Mouse (Mus musculus) stomach, embryonic 16.5 days (tissue): ENCODE results near the gene Ntm. TPM values are rescaled to one million over a fixed set of nuclear protein-coding genes. Genes with fewer than 3 reads are reported as not detected.

ENCODE experiments used
- ATAC-seq: fragments of 200-750 bp; cut with Nextera tagmentation; 2 replicates; pipeline ENCODE4 v1.8.0; 2017; ENCODE audit warnings: moderate number of reproducible peaks, moderate TSS enrichment; ENCODE audit not compliant: insufficient read depth, low FRiP score
- H3K27ac ChIP-seq: fragments of 300-500 bp; sonication (generic); 2 replicates; pipeline ENCODE4 v1.5.1; 2014; ENCODE audit warnings: low read length
- H3K27me3 ChIP-seq: fragments of 300-500 bp; sonication (generic); 2 replicates; pipeline ENCODE4 v1.6.1; 2014; ENCODE audit warnings: low read length, control low read depth, mixed read lengths; ENCODE audit not compliant: control insufficient read depth, insufficient read depth
- H3K36me3 ChIP-seq: fragments of 300-500 bp; sonication (generic); 2 replicates; pipeline ENCODE4 v1.6.1; 2014; ENCODE audit warnings: low read length; ENCODE audit not compliant: control insufficient read depth, insufficient read depth
- H3K4me1 ChIP-seq: fragments of 300-500 bp; sonication (generic); 2 replicates; pipeline ENCODE4 v1.6.1; 2014; ENCODE audit warnings: low read length, control low read depth, mixed read lengths; ENCODE audit not compliant: control insufficient read depth, insufficient read depth
- H3K4me2 ChIP-seq: fragments of 300-500 bp; sonication (generic); 2 replicates; pipeline ENCODE4 v1.6.1; 2014; ENCODE audit warnings: low read depth, low read length, mixed read lengths
- H3K4me3 ChIP-seq: fragments of 300-500 bp; sonication (generic); replicated peaks from 2 replicates; pipeline ENCODE4 v1.5.1; 2014; ENCODE audit warnings: mild to moderate bottlenecking, low read length
- H3K9ac ChIP-seq: fragments of 300-500 bp; sonication (generic); 2 replicates; pipeline ENCODE4 v1.6.1; 2014; ENCODE audit warnings: low read length
- H3K9me3 ChIP-seq: fragments of 300-500 bp; sonication (generic); replicated peaks from 2 replicates; pipeline ENCODE4 v1.6.1; 2016; ENCODE audit warnings: low read length, control low read depth; ENCODE audit not compliant: control insufficient read depth
- WGBS: fragments of 180-500 bp; shearing (Covaris S2); extraction: QIAGEN DNeasy Blood & Tissue Kit; methylation state at CpG from one replicate; pipeline ENCODE4 v1.1.7; 2014; 5-methylcytosine and 5-hydroxymethylcytosine counted together
- polyA plus RNA-seq: library from polyadenylated mRNA; unstranded; fragments of >200 nt; fragmentation: Nextera tagmentation; extraction: Ambion mirVana; gene quantifications from 2 replicates; pipeline ENCODE4 v1.2.1, GENCODE M21; 2015

Gene Ntm
- polyA plus RNA-seq, 1 experiment from 2014 or later, result 15.0 TPM

DNA sequence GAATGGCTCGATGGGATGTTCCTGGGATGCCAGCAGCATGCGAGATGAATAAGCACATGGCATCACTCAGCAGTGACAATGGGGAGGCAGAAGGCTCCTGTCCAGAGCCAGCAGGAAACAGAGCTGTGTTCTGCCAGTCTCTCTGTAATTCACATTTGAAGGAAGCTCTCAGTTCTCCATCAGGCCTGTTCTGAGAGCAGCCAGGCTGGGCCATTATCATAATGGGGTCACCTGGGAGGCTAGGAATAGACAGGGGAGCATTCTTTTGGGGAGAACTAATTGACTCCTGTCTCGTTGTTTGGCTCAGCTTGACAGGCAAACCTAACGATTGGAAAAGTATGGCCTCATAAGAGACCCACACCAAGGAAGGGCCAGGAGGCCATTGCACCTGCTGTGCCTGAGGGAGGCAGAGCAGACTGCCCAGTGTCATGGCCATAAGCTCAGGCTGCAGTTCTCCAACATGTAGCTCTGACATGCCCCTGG, 386.8 kb downstream of the Ntm start:
- Histone ChIP-seq H3K27me3 (no peaks in the 10 kb centered on the region), H3K4me1 (no peaks in the 10 kb centered on the region), H3K4me3 (no peak overlapping the region), H3K36me3 (no peaks in the 10 kb centered on the region), H3K27ac (no peak overlapping the region), H3K4me2 (no peak overlapping the region), H3K9ac (no peak overlapping the region), H3K9me3 (no peaks in the 10 kb centered on the region)
- no peak for ATAC-seq
- 38% methylated on average over 4 of the region's 4 CpGs for WGBS

DNA sequence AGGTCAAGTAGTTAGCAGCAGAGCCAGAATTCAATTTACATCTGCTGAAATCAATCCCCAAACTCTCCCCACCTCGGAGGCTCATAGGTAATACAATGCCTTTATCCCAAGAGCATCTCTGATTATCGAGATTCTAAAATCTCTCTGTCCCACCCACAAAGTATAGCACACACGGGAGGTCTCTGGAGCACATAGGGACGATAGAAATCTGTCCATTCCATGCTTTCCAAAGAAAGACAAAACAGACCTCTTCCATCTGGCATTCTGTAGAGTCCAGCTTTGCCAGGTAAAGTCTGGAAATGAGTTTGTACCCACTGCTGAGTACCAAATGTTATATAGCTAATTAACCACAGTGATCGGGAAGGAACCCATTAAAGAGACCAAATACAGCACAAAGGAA, 388.4 kb downstream of the Ntm start:
- no peaks in the 10 kb centered on the region for H3K27me3 ChIP-seq
- WGBS, result 73% methylated on average over 5 of the region's 5 CpGs
- H3K27ac ChIP-seq, result no peak overlapping the region
- H3K9me3 ChIP-seq, result no peaks in the 10 kb centered on the region
- H3K4me2 ChIP-seq, result no peak overlapping the region
- no peaks in the 10 kb centered on the region for H3K36me3 ChIP-seq
- H3K4me1 ChIP-seq, result no peaks in the 10 kb centered on the region
- no peak overlapping the region for H3K9ac ChIP-seq
- no peak overlapping the region for H3K4me3 ChIP-seq
- no peak for ATAC-seq

DNA sequence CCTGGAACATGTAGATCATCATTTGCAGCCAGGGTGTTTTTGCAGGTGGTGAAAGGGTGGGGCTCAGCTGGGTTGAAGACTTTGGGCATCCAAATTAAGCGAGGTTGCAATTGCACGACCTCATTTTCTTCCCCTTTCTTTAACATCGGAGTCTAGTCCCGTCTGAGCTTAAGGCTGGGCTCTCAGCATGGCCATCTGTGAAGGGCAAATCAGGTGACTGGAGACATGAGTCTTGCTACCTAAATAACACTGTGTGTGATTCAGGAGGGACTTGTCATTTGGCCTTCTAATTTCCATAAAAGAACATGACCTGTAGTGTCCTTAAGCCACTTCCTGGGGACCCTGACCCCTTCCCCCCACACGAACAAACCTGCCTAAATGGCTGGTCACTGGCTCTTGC, 394.4 kb downstream of the Ntm start:
- Histone ChIP-seq H3K36me3 (no peaks in the 10 kb centered on the region), H3K27ac (no peak overlapping the region), H3K4me1 (no peaks in the 10 kb centered on the region), H3K9me3 (no peaks in the 10 kb centered on the region), H3K4me2 (no peak overlapping the region), H3K9ac (no peak overlapping the region), H3K4me3 (no peak overlapping the region), H3K27me3 (no peaks in the 10 kb centered on the region)
- 68% methylated on average over 5 of the region's 5 CpGs for WGBS
- ATAC-seq, result no peak

DNA sequence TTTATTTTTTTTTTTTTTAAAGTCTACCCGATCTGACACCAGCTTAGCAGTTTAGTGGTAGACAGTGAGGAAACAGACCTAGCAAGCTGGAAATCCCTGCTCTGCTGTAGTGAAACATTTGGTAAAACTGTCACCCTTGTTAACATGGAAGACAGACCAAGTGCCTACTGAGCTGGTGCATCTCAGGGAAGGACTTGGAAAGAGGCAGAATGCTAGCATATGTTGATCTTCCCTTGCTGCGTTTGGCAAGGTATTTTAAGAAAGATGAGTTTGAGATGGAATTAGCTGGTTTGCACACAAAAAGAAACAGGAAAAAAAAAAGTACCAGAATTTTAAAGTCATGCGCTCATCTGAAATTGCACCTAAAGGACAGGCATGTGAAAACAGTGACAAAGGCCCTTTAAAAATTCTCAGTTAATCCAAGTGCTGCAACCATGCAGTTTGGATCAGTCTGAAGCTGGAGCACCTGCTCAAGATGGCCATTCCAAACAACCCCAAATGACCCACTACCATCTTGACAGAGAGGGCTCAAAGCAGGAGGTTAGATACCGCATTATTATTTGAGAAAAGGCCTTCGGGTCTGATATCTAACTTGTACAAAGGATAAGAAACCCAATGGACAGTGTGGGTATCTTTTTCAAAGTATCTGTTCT, 400.4 kb downstream of the Ntm start:
- H3K36me3 ChIP-seq, result no peaks in the 10 kb centered on the region
- no peaks in the 10 kb centered on the region for H3K9me3 ChIP-seq
- ATAC-seq, result no peak
- H3K27ac ChIP-seq, result no peak overlapping the region
- no peak overlapping the region for H3K4me3 ChIP-seq
- H3K27me3 ChIP-seq, result no peaks in the 10 kb centered on the region
- H3K4me1 ChIP-seq, result no peaks in the 10 kb centered on the region
- H3K9ac ChIP-seq, result no peak overlapping the region
- H3K4me2 ChIP-seq, result no peak overlapping the region
- WGBS, result 88% methylated on average over 5 of the region's 5 CpGs

DNA sequence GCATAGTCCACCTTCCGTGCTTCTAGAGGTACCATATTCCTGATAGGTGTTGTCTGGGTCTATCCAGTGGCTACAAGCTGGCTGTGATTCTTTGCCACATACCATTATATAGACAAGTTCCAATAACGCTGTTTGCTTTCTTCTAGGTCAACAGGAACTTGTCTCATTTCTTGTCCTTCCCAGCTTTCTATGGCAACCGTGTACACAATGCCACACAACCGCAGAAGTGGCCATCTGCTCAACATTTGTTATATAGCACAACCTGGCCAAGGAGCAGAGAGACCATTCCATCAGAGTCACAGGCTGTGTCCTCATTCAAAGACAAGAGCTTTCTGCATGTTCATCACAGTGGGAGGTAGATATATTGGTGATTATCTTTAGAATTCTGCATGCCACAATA, 404.0 kb downstream of the Ntm start:
- Histone ChIP-seq H3K27me3 (no peaks in the 10 kb centered on the region), H3K9ac (no peak overlapping the region), H3K36me3 (no peaks in the 10 kb centered on the region), H3K9me3 (no peaks in the 10 kb centered on the region), H3K4me2 (no peak overlapping the region), H3K27ac (no peak overlapping the region), H3K4me1 (no peaks in the 10 kb centered on the region), H3K4me3 (no peak overlapping the region)
- 83% methylated on average over 4 of the region's 4 CpGs for WGBS
- no peak for ATAC-seq

DNA sequence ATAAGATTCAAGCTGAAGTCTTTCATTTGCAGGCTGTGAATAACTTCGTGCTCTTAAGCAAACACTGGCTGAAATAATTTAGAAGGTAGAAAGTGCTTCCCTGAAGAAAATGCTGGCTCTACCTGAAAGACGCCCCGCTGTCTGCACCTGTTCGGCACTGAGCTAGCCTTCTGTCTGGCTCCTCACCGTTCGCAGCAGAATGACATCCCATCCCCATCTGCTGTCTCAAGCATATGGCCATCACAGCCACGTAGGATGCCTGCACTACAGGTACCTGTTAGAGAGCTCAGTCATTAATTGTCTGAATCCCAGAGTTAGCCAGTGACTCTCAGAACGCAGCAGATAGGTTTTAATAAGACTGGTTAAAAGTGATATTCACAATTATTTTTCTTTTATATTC, 412.4 kb downstream of the Ntm start:
- Histone ChIP-seq H3K4me1 (no peaks in the 10 kb centered on the region), H3K27me3 (no peaks in the 10 kb centered on the region), H3K9me3 (no peaks in the 10 kb centered on the region), H3K36me3 (no peaks in the 10 kb centered on the region), H3K9ac (no peak overlapping the region), H3K4me2 (no peak overlapping the region), H3K27ac (no peak overlapping the region), H3K4me3 (no peak overlapping the region)
- no peak for ATAC-seq
- 70% methylated on average over 8 of the region's 8 CpGs for WGBS

DNA sequence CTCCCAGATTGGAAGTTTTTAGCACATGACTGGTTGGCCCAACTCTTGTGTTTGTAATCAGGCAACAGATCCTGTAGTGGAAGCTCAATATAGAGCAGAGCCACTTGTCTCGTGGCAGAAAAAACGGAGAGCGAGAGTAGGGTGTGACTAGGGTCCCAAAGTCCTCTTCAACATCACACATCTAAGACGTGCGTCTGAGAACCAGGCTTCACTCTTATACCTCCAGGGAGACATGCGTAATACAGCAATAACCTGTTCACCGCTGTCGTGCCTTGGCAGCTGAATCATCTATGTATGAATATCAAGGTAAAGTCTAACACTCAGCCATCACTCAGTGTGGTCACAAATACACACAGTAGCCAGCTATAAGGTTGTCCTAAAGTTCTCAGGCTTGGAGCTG, 412.8 kb downstream of the Ntm start:
- H3K9ac ChIP-seq, result no peak overlapping the region
- ATAC-seq, result no peak
- H3K27me3 ChIP-seq, result no peaks in the 10 kb centered on the region
- no peaks in the 10 kb centered on the region for H3K36me3 ChIP-seq
- no peaks in the 10 kb centered on the region for H3K4me1 ChIP-seq
- WGBS, result 87% methylated on average over 8 of the region's 8 CpGs
- H3K27ac ChIP-seq, result no peak overlapping the region
- H3K4me3 ChIP-seq, result no peak overlapping the region
- no peaks in the 10 kb centered on the region for H3K9me3 ChIP-seq
- H3K4me2 ChIP-seq, result no peak overlapping the region

DNA sequence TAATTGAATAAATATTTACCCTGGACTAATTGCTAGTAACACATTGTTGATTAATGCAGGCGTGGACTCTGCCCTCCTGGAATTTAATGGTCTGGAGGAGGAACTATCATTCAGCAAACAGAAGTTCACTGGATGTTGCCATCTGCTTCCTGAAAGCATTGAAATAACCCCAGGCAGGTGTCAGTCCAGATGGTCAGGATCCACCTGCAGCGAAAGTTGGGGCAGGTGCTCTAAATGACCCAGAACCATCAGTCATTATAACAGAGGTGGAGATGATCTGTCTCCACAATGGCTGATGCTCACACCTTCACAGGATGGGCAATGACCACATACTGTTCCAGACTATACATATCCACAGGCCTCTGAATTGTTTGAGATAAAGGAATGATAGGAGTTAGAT, 426.5 kb downstream of the Ntm start:
- Histone ChIP-seq H3K27me3 (no peaks in the 10 kb centered on the region), H3K36me3 (no peaks in the 10 kb centered on the region), H3K4me2 (no peak overlapping the region), H3K9ac (no peak overlapping the region), H3K9me3 (no peaks in the 10 kb centered on the region), H3K4me3 (no peak overlapping the region), H3K27ac (no peak overlapping the region), H3K4me1 (no peaks in the 10 kb centered on the region)
- WGBS, result 72% methylated on average over 2 of the region's 2 CpGs
- ATAC-seq, result no peak

DNA sequence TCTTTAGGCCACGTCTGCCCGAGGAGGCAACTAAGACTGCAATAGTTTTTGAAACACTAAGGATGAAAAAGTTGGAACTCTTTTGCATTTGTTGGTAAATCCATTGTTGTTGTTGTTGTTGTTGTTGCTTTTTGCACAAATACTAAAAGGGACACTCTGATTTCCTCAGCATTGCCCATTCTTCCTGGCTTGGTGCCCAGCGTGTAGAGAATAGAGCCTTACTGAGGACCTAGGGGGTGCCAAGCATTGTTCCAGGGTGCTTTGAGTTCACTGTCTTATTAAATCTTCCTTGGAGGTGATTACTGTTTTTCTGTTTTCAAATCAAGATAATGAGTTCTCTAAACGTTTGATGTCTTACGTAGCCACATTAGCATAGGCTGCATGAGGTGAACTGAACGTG, 428.2 kb downstream of the Ntm start:
- H3K36me3 ChIP-seq, result no peaks in the 10 kb centered on the region
- H3K4me2 ChIP-seq, result no peak overlapping the region
- H3K27ac ChIP-seq, result no peak overlapping the region
- no peak for ATAC-seq
- H3K4me3 ChIP-seq, result no peak overlapping the region
- H3K9ac ChIP-seq, result no peak overlapping the region
- H3K27me3 ChIP-seq, result no peaks in the 10 kb centered on the region
- no peaks in the 10 kb centered on the region for H3K4me1 ChIP-seq
- 84% methylated on average over 6 of the region's 6 CpGs for WGBS
- no peaks in the 10 kb centered on the region for H3K9me3 ChIP-seq
